Mouse (Mus musculus) lung, postnatal 10 days (tissue): Measurements from ENCODE around the gene Inip.

Source experiments
- DNase-seq: peaks from one replicate; pipeline ENCODE4 v3.0.0; 2021

The Inip gene

GRCm38 (mm10) chr4:59765385-59766005 is 35.9 kb downstream of the Inip start:
- peak; percentile 63 for DNase-seq

DNA sequence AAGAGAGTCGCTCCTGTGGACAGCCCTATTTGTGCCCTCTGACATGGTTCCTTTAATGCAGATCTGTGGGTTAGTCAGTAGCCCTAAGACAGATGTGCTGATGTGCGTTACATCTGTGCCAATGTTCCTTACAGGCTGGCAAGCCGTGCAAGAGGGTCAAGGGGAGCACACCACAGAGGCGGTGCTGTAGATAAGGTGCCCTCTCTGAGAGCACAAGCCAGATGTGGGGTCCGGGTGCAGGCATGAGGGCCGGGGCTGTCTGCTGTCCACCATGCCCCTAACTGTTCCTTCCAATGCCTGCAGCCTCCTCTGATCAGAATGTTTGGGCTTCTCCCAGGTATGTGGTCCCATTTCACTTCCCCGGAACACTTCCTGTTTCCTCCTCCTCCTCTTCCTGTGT is 36.4 kb downstream of the Inip start:
- peak; percentile 9 for DNase-seq

GRCm38 (mm10) chr4:59761365-59761729 is 40.0 kb downstream of the Inip start:
- DNase-seq, result peak; percentile 35

DNA sequence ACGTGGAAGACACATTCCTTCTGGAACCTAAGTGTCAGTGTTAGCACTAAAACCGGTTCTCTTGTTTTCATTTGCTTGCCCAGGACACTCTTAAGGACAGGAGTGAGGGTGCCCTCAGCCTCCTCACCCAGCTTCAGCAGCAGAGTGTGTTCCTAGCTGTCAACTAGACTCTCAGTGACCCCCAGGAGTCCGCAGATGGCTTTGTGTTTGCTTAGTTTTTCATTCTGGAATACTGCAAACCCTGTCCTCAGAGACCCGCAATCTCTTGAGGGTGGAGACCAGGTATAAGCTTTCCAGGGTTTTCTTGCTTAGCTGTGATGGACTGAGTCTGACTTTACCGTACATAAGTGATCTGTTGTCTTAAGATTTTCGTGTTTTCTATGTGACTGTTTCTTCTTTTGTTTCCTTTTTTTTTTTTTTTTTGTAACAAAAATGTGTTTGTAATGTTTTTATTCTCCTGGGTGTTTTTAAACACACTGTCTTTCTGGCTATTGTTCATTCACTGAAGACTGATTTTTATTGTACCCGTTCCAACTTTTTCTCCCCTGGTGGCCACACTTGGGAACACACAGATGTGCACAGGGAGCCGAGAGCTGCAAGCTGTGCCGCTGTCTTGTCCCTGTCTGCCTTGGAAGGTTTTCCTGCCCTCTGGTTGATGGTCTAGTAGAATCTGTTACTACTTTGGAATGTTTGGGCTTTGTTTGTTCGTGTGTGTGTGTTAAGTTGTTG is 40.6 kb downstream of the Inip start:
- DNase-seq, result peak; percentile 85

- DNase-seq, result no peak
These were observed 41.4 kb downstream of the Inip start for GRCm38 (mm10) chr4:59760016-59760415.

GRCm38 (mm10) chr4:59757452-59758435 is 43.6 kb downstream of the Inip start:
- DNase-seq, result no peak

- DNase-seq, result peak; percentile 80
These were observed 44.9 kb downstream of the Inip start for GRCm38 (mm10) chr4:59756332-59757082.

- DNase-seq, result peak; percentile 71
These were observed 47.8 kb downstream of the Inip start for GRCm38 (mm10) chr4:59753491-59754140.

DNA sequence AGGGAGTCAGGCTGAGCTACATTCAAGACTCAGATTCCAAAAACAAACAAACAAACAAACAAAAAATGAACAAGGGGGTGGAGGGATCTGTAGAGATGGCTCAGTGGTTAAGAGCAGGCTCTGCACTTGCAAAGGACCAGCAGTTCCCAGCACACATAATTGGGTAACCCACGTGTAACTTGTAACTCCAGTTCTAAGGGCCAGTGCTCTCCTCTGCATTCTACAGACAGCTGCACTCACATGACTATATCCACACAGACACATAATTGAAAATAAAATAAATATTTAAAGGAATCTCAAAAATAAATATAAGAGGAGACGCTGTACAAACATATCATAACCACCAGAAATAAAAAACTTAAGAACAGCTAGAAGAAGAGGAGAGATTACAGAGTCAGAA is 61.5 kb downstream of the Inip start:
- DNase-seq, result no peak

- no peak for DNase-seq
These were observed 62.1 kb downstream of the Inip start for GRCm38 (mm10) chr4:59739321-59739720.

DNA sequence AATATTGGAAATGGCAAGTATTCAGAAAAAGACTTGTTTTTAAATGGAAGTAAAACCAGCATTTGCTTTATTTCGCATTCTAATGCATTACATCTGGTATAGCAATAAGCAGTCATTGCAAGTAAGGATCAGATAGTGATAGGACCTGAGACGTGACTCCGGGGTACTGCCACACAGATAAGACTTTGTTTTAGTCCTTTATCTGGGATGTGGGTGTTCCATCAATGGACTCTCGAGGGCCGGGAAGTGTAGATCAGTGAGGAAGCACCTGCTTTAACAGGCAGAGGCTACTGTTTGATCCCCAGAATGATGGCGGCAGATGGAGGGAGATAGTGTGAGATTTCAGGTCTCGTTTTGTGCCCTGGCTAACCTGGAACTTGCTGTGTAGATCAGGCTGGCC is 69.8 kb downstream of the Inip start:
- no peak for DNase-seq

DNA sequence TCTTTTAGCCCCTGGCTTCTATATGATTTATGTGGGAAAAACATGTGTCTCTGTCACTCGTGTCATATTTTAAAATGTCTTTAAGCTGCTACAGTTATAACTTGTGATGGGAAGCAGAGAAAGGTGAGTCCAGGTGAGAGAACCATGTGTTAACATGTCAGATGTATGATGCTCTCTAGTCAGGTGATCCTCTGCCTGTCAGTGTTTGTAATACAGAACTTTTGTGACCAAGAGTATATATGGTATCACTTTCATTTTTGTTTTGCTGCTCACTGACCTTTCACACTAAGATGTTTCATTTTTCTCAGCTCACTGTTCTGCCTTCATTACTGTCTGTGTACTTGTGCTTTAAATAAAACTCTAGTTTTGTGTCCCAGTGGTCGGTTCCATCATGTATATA is 72.5 kb downstream of the Inip start:
- DNase-seq, result no peak

DNA sequence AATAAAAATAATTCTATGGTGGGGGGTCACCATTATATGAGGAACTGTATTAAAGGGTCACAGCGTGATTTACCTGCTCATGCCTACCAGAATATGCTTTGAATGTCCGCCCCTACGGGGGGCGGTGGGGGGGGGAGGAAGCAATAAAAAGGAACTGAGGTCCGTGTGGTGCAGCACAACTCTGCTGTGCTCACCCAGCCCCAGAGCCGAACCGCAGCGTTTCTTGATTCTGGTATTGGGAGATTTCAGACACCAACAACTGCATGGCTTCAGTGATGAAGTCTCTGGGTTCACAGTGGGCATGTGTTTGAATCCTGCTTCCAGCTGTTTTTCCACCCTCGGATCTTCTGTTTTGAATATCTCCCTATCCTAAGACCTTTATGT is 73.5 kb downstream of the Inip start:
- no peak for DNase-seq

- DNase-seq, result no peak
These were observed 74.1 kb downstream of the Inip start for GRCm38 (mm10) chr4:59727187-59727877.

DNA sequence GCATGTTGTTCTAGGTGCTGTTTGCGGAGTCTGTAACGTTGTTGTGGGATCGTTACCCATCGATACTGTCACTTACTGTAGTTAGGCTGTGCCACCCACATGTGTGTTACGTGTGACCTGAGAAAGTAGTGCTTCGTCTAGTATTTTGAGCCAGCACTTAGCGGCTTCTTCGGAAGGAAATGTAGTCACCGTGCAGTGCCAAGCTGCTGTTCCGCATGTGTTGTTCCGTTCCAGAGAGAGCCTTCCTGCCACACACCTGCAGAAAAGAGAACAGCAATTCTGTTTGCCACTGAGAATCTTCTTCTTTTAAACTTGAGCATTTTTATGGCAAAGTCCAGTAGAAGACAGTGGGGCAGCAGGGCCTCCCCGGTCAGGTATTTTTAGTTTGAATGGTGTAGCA is 74.9 kb downstream of the Inip start:
- DNase-seq, result no peak

DNA sequence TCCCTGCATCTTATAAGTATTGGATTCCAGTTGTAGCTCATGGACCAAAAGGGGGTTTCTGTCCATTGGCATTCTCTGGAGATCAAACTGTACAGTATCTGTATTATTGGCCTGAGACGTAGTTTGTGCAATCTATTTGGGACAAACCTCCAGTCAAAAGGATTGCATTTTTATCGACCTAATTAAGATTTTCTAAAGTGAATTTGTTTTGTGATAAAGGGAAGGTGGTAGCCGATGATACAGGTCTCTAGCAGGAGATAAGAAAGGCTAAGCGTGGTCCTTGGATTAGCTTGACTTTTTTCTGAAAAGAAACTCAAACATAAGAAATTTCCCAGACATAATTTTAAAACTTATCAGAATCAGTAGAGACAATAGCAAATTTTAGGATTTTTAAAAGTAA is 75.8 kb downstream of the Inip start:
- no peak for DNase-seq

GRCm38 (mm10) chr4:59721811-59722210 is 79.6 kb downstream of the Inip start:
- DNase-seq, result no peak
